Mouse (Mus musculus) stomach, embryonic 15.5 days (tissue): Measurements from ENCODE around the gene Tas1r1. TPM values are rescaled to one million over a fixed set of nuclear protein-coding genes. Genes with fewer than 3 reads are reported as not detected.

Experiments
- ATAC-seq: fragments of 200-750 bp; cut with Nextera tagmentation; 2 replicates; pipeline ENCODE4 v1.8.0; 2017; ENCODE audit warnings: low read depth, moderate number of reproducible peaks, moderate TSS enrichment; ENCODE audit not compliant: insufficient read depth, low FRiP score
- H3K27ac ChIP-seq: fragments of 300-500 bp; sonication (generic); 2 replicates; pipeline ENCODE4 v1.5.1; 2015; ENCODE audit warnings: mild to moderate bottlenecking, inconsistent platforms
- H3K27me3 ChIP-seq: fragments of 300-500 bp; sonication (generic); replicated peaks from 2 replicates; pipeline ENCODE4 v1.6.1; 2015; ENCODE audit warnings: inconsistent platforms
- H3K36me3 ChIP-seq: fragments of 300-500 bp; sonication (generic); 2 replicates; pipeline ENCODE4 v1.6.1; 2015; ENCODE audit warnings: inconsistent platforms
- H3K4me1 ChIP-seq: fragments of 300-500 bp; sonication (generic); 2 replicates; pipeline ENCODE4 v1.6.1; 2015; ENCODE audit warnings: inconsistent platforms
- H3K4me2 ChIP-seq: fragments of 300-500 bp; sonication (generic); 2 replicates; pipeline ENCODE4 v1.6.1; 2015; ENCODE audit warnings: mild to moderate bottlenecking, inconsistent platforms
- H3K4me3 ChIP-seq: fragments of 300-500 bp; sonication (generic); replicated peaks from 2 replicates; pipeline ENCODE4 v1.5.1; 2015; ENCODE audit warnings: inconsistent platforms
- H3K9ac ChIP-seq: fragments of 300-500 bp; sonication (generic); 2 replicates; pipeline ENCODE4 v1.6.1; 2015; ENCODE audit warnings: inconsistent platforms
- H3K9me3 ChIP-seq: fragments of 300-500 bp; sonication (generic); 2 replicates; pipeline ENCODE4 v1.6.1; 2016; ENCODE audit warnings: inconsistent platforms
- WGBS: fragments of 180-500 bp; shearing (Covaris S2); methylation state at CpG from one replicate; pipeline ENCODE4 v1.1.7; 2015; 5-methylcytosine and 5-hydroxymethylcytosine counted together
- polyA plus RNA-seq: library from polyadenylated mRNA; unstranded; fragments of >200 nt; fragmentation: Nextera tagmentation; extraction: Ambion mirVana; gene quantifications from 2 replicates; pipeline ENCODE4 v1.2.1, GENCODE M21; 2015

Gene Tas1r1
- polyA plus RNA-seq, 1 experiment from 2014 or later: 0.28 TPM

DNA sequence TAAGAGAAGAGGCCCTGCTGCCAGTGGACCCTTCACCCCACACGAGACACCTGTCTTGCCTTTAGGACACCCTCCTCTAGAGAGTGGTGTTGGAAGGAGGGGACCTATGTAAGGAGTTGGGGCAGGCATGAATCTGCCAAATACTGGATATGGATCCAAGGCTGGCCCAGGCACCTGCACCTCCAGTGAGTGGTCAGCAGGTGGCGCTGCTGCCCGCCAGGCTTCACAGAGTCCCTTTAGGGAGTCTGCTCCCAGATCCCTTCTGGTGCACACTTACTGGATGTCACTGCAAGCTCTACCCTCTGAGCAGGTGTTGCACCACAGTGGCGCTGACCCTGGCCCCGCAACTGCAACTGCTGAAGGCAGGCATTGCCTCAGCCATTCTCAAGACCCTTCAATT, 57.0 kb downstream of the Tas1r1 start:
- peaks cover 16% of the 10 kb centered on the region; the same call in 1 of the 2 replicates for H3K36me3 ChIP-seq

GRCm38 (mm10) chr4:151980699-151981098, 57.7 kb downstream of the Tas1r1 start:
- H3K4me3 ChIP-seq: no peak overlapping the region
- no peaks in the 10 kb centered on the region for H3K27me3 ChIP-seq
- H3K36me3 ChIP-seq: peaks cover 19% of the 10 kb centered on the region; the same call in 1 of the 2 replicates
- H3K4me1 ChIP-seq: 0 out of 2 replicates have a peak, but pooled peaks cover 8% of the 10 kb centered on the region
- H3K27ac ChIP-seq: no peak overlapping the region
- H3K9ac ChIP-seq: no peak overlapping the region
- no peaks in the 10 kb centered on the region for H3K9me3 ChIP-seq
- H3K4me2 ChIP-seq: no peak overlapping the region
- 75% methylated on average over 8 of the region's 8 CpGs for WGBS
- ATAC-seq: no peak

More for the DNA sequence above, 57.0 kb downstream of the Tas1r1 start:
- H3K27me3 ChIP-seq: no peaks in the 10 kb centered on the region
- no peak overlapping the region for H3K9ac ChIP-seq
- no peaks in the 10 kb centered on the region for H3K9me3 ChIP-seq
- H3K27ac ChIP-seq: no peak overlapping the region
- ATAC-seq: peak; percentile 41
- H3K4me1 ChIP-seq: peaks cover 13% of the 10 kb centered on the region; the same call in 1 of the 2 replicates
- 10% methylated on average over 5 of the region's 5 CpGs for WGBS
- no peak overlapping the region for H3K4me3 ChIP-seq
- no peak overlapping the region for H3K4me2 ChIP-seq

Other genes starting within 250 kb of the Tas1r1 start
- 63.7 and 67.1 TPM in 2 replicates for gene Camta1, start 176.7 kb downstream of the Tas1r1 start, polyA plus RNA-seq
- gene Dnajc11, start 104.9 kb downstream of the Tas1r1 start, polyA plus RNA-seq: 55.2 and 67.3 TPM in 2 replicates
- 39.4 and 39.7 TPM in 2 replicates for gene Thap3, start 49.6 kb downstream of the Tas1r1 start, polyA plus RNA-seq
- gene Phf13, start 42.3 kb downstream of the Tas1r1 start, polyA plus RNA-seq: 22.1 and 23.4 TPM in 2 replicates
- 13.5 and 14.0 TPM in 2 replicates for gene Klhl21, start 29.8 kb downstream of the Tas1r1 start, polyA plus RNA-seq
- gene Zbtb48, start 10.9 kb downstream of the Tas1r1 start, polyA plus RNA-seq: 16.8 and 17.6 TPM in 2 replicates
- 30.8 and 32.9 TPM in 2 replicates for gene Nol9, start 753 bp upstream of the Tas1r1 start, polyA plus RNA-seq
- gene Plekhg5, start 33.9 kb upstream of the Tas1r1 start, polyA plus RNA-seq: 11.9 and 13.2 TPM in 2 replicates
- 0.84 and 1.4 TPM in 2 replicates for gene Tnfrsf25, start 77.4 kb upstream of the Tas1r1 start, polyA plus RNA-seq
- gene Espn, start 113.8 kb upstream of the Tas1r1 start, polyA plus RNA-seq: 15.9 and 19.2 TPM in 2 replicates
- 0.43 and 0.44 TPM in 2 replicates for gene Hes2, start 120.3 kb upstream of the Tas1r1 start, polyA plus RNA-seq
- 60.0 and 63.1 TPM in 2 replicates for gene Acot7, start 139.6 kb upstream of the Tas1r1 start, polyA plus RNA-seq
- gene Gpr153, start 235.7 kb upstream of the Tas1r1 start, polyA plus RNA-seq: 12.9 and 13.5 TPM in 2 replicates